31 mouse cellular contexts compared by ENCODE assay signal in the genomic region with DNA sequence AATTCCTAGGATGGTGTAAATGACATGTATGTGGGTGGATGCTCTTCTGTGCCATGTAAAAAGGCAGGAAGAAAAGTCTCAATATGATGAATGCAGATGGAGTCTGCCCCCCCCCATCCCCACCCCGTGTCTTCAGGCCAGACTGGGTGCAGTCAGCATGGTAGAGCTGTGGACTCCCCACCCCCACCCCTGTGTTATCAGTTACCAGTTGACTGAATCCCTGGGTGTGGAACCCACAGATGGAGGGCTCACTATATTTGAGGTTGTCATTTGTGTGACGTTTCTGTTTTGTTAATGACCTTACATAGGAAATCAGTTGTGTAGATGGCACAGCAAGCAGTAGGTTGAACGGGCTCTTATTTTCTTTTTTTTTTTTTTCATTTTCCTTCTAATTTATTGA.
DNase-seq lines count a peak whose midpoint lies in the region; ATAC-seq and TF ChIP-seq lines count a peak whose summit lies in the region.
"Had no signal": no experiment of that assay in that cellular context is flagged by ENCODE, and none has a peak within 500 bp of the region (broad histone marks: within the 10 kb centered on the region; RNA-seq: fewer than 3 reads in every experiment).

No protein-coding gene starts in this region.

- TF ChIP-seq CTCF in stomach, postnatal 0 days (IDR thresholded peaks at IDR 0.05; ENCODE audit: low read depth) = no peak

- DNase-seq in stomach, postnatal 0 days (ENCODE audit: low spot score) = no peak
- DNase-seq in liver, embryonic 11.5 days (ENCODE audit: low spot score) = no peak
- DNase-seq in B cell, adult 2 months = no peak
- no peak for DNase-seq in spleen, adult 12 weeks (ENCODE audit: low spot score)
- no peak for DNase-seq in kidney, adult 8-10 months
- DNase-seq in midbrain, embryonic 14.5 days = no peak
- DNase-seq: adrenal gland, postnatal 14 days; cerebellum, adult 9-10 months; embryo, embryonic 11 days; gastrocnemius, adult 2 months; heart, postnatal 14 days; kidney, adult 11 months; kidney, postnatal 25 days; lung, adult 18-20 months; right cerebral cortex, adult 18-20 months; right cerebral cortex, postnatal 4 days; thymus, adult 2 months had no signal

- 83% methylated on average over 3 of the region's 3 CpGs for WGBS in stomach, embryonic 14.5 days
- 77% methylated on average over 3 of the region's 3 CpGs for WGBS in stomach, postnatal 0 days
- 59% methylated on average over 3 of the region's 3 CpGs for WGBS in liver, embryonic 11.5 days
- WGBS in liver, embryonic 16.5 days (ENCODE audit: insufficient replicate concordance) = 32% methylated on average over 3 of the region's 3 CpGs
- 90% methylated on average over 3 of the region's 3 CpGs for WGBS in midbrain, embryonic 14.5 days

- H3K4me1 ChIP-seq in stomach, embryonic 14.5 days (ENCODE audit: control insufficient read depth, insufficient read depth, low read length) = no peaks in the 10 kb centered on the region
- H3K4me1 ChIP-seq in stomach, postnatal 0 days (replicated peaks; ENCODE audit: control insufficient read depth, insufficient read depth) = no peaks in the 10 kb centered on the region
- peaks cover 9% of the 10 kb centered on the region; the same call in 1 of the 2 replicates for H3K4me1 ChIP-seq in liver, embryonic 11.5 days (replicated peaks; ENCODE audit: control insufficient read depth, insufficient read depth, low read length)
- peaks cover 10% of the 10 kb centered on the region for H3K4me1 ChIP-seq in liver, embryonic 16.5 days (ENCODE audit: control insufficient read depth, low read depth, low read length)
- H3K4me1 ChIP-seq in midbrain, embryonic 14.5 days (ENCODE audit: control insufficient read depth, insufficient read depth, low read length) = no peaks in the 10 kb centered on the region
- H3K4me1 ChIP-seq: embryonic facial prominence, embryonic 12.5 days; hindbrain, embryonic 10.5 days; hindbrain, embryonic 15.5 days; limb, embryonic 12.5 days; neural tube, embryonic 12.5 days had no signal

- ATAC-seq in stomach, embryonic 14.5 days (ENCODE audit: insufficient number of reproducible peaks, insufficient read depth, low FRiP score, low read depth) = peak; percentile 63; the same call in 1 of the 2 replicates
- ATAC-seq in stomach, postnatal 0 days (ENCODE audit: low FRiP score, low TSS enrichment) = no peak
- ATAC-seq in liver, embryonic 11.5 days (replicated peaks; ENCODE audit: low FRiP score) = peak; percentile 93
- ATAC-seq in liver, embryonic 16.5 days (ENCODE audit: low read depth) = peak; percentile 99
- ATAC-seq in midbrain, embryonic 14.5 days (ENCODE audit: low FRiP score, low TSS enrichment) = no peak
- ATAC-seq: forebrain, embryonic 16.5 days; inflammation-experienced regulatory T-cells, adult 6 months; lung, postnatal 0 days had no signal

- H3K27ac ChIP-seq in stomach, embryonic 14.5 days (ENCODE audit: low read length) = no peak overlapping the region
- no peak overlapping the region for H3K27ac ChIP-seq in stomach, postnatal 0 days (replicated peaks)
- H3K27ac ChIP-seq in liver, embryonic 11.5 days (ENCODE audit: low read depth, low read length) = no peak overlapping the region
- H3K27ac ChIP-seq in liver, embryonic 16.5 days (ENCODE audit: low read length) = no peak overlapping the region
- H3K27ac ChIP-seq in midbrain, embryonic 14.5 days (replicated peaks; ENCODE audit: low read depth, low read length) = no peak overlapping the region
- H3K27ac ChIP-seq: embryonic facial prominence, embryonic 12.5 days; gastrocnemius, adult 2 months; hindbrain, embryonic 10.5 days; hindbrain, embryonic 15.5 days; kidney, embryonic 15.5 days; limb, embryonic 12.5 days; macrophage; neural tube, embryonic 12.5 days had no signal

- no peak overlapping the region for H3K4me3 ChIP-seq in stomach, embryonic 14.5 days (ENCODE audit: low read depth, low read length)
- H3K4me3 ChIP-seq in stomach, postnatal 0 days (ENCODE audit: low read depth, low read length) = no peak overlapping the region
- no peak overlapping the region for H3K4me3 ChIP-seq in liver, embryonic 11.5 days (ENCODE audit: low read depth, low read length)
- H3K4me3 ChIP-seq in liver, embryonic 16.5 days (ENCODE audit: low read depth, low read length) = no peak overlapping the region
- no peak overlapping the region for H3K4me3 ChIP-seq in midbrain, embryonic 14.5 days (replicated peaks; ENCODE audit: low read depth, low read length)
- H3K4me3 ChIP-seq: embryonic facial prominence, embryonic 12.5 days; gastrocnemius, adult 2 months; hindbrain, embryonic 10.5 days; hindbrain, embryonic 15.5 days; kidney, embryonic 15.5 days; limb, embryonic 12.5 days; myocyte; neural tube, embryonic 12.5 days had no signal

- H3K9me3 ChIP-seq in stomach, embryonic 14.5 days (ENCODE audit: control insufficient read depth, low read depth, low read length) = no peaks in the 10 kb centered on the region
- no peaks in the 10 kb centered on the region for H3K9me3 ChIP-seq in stomach, postnatal 0 days (ENCODE audit: control insufficient read depth, low read length)
- H3K9me3 ChIP-seq in liver, embryonic 11.5 days (ENCODE audit: control insufficient read depth, low read length) = no peaks in the 10 kb centered on the region
- H3K9me3 ChIP-seq in liver, embryonic 16.5 days (replicated peaks; ENCODE audit: control insufficient read depth, low read length) = no peaks in the 10 kb centered on the region
- no peaks in the 10 kb centered on the region for H3K9me3 ChIP-seq in midbrain, embryonic 14.5 days (ENCODE audit: control insufficient read depth, low read length)
- H3K9me3 ChIP-seq: embryonic facial prominence, embryonic 12.5 days; hindbrain, embryonic 10.5 days; hindbrain, embryonic 15.5 days; kidney, embryonic 15.5 days; limb, embryonic 12.5 days; neural tube, embryonic 12.5 days had no signal

- H3K9ac ChIP-seq in stomach, embryonic 14.5 days (replicated peaks; ENCODE audit: low read depth, low read length) = no peak overlapping the region
- H3K9ac ChIP-seq in stomach, postnatal 0 days (ENCODE audit: low read length) = no peak overlapping the region
- H3K9ac ChIP-seq in liver, embryonic 11.5 days (ENCODE audit: low read depth, low read length) = no peak overlapping the region
- H3K9ac ChIP-seq in liver, embryonic 16.5 days (ENCODE audit: low read depth, low read length) = no peak overlapping the region
- H3K9ac ChIP-seq in midbrain, embryonic 14.5 days (replicated peaks; ENCODE audit: low read length) = no peak overlapping the region
- H3K9ac ChIP-seq: embryonic facial prominence, embryonic 12.5 days; hindbrain, embryonic 15.5 days; kidney, embryonic 15.5 days; limb, embryonic 12.5 days; neural tube, embryonic 12.5 days had no signal

- H3K4me2 ChIP-seq in stomach, embryonic 14.5 days (replicated peaks; ENCODE audit: low read depth, low read length) = no peak overlapping the region
- no peak overlapping the region for H3K4me2 ChIP-seq in stomach, postnatal 0 days (replicated peaks; ENCODE audit: low read depth)
- no peak overlapping the region for H3K4me2 ChIP-seq in liver, embryonic 11.5 days
- peak overlapping the region; percentile 30; the same call in 1 of the 2 replicates for H3K4me2 ChIP-seq in liver, embryonic 16.5 days (ENCODE audit: low read depth, low read length)
- no peak overlapping the region for H3K4me2 ChIP-seq in midbrain, embryonic 14.5 days (ENCODE audit: low read length)
- H3K4me2 ChIP-seq: embryonic facial prominence, embryonic 12.5 days; hindbrain, embryonic 15.5 days; kidney, embryonic 15.5 days; limb, embryonic 12.5 days; midbrain, embryonic 11.5 days; neural tube, embryonic 12.5 days had no signal

- peaks cover 4% of the 10 kb centered on the region; the same call in 1 of the 2 replicates for H3K36me3 ChIP-seq in stomach, embryonic 14.5 days (ENCODE audit: control insufficient read depth, insufficient read depth, low read length)
- H3K36me3 ChIP-seq in stomach, postnatal 0 days (ENCODE audit: control insufficient read depth, insufficient read depth, low read length) = peaks cover 11% of the 10 kb centered on the region
- H3K36me3 ChIP-seq in liver, embryonic 11.5 days (ENCODE audit: control insufficient read depth, insufficient read depth, low read length) = peaks cover 4% of the 10 kb centered on the region; the same call in 1 of the 2 replicates
- H3K36me3 ChIP-seq in liver, embryonic 16.5 days (ENCODE audit: control insufficient read depth, insufficient read depth) = no peaks in the 10 kb centered on the region
- peaks cover 24% of the 10 kb centered on the region for H3K36me3 ChIP-seq in midbrain, embryonic 14.5 days (ENCODE audit: control insufficient read depth, insufficient read depth, low read length)

- H3K27me3 ChIP-seq in stomach, embryonic 14.5 days (ENCODE audit: control insufficient read depth, insufficient read depth, low read length) = no peaks in the 10 kb centered on the region
- H3K27me3 ChIP-seq in stomach, postnatal 0 days (ENCODE audit: control insufficient read depth, insufficient read depth, low read length) = no peaks in the 10 kb centered on the region
- no peaks in the 10 kb centered on the region for H3K27me3 ChIP-seq in liver, embryonic 11.5 days (replicated peaks; ENCODE audit: control insufficient read depth, insufficient read depth, low read length)
- no peaks in the 10 kb centered on the region for H3K27me3 ChIP-seq in liver, embryonic 16.5 days (ENCODE audit: control insufficient read depth, insufficient read depth, low read depth, low read length)
- no peaks in the 10 kb centered on the region for H3K27me3 ChIP-seq in midbrain, embryonic 14.5 days (ENCODE audit: control insufficient read depth, insufficient read depth, low read length)
- H3K27me3 ChIP-seq: embryonic facial prominence, embryonic 12.5 days; hindbrain, embryonic 15.5 days; kidney, embryonic 15.5 days; limb, embryonic 12.5 days; neural tube, embryonic 12.5 days had no signal

- no peak for TF ChIP-seq EP300 in stomach, postnatal 0 days (optimal IDR thresholded peaks at IDR 0.05)

Comparison
In these comparisons a context has a peak if more than half of its experiments do, and no peak if none do; other contexts are left out.
1. ATAC-seq: peak in stomach, embryonic 14.5 days (single experiment), liver, embryonic 11.5 days (single experiment) and liver, embryonic 16.5 days (single experiment); none in stomach, postnatal 0 days (single experiment) and midbrain, embryonic 14.5 days (single experiment).